Mouse (Mus musculus): ENCODE data around the gene Gm20795.
"Not testable (repeated sequence)": the region's sequence is repeated elsewhere in the genome, so short reads cannot be mapped to it uniquely, and the experiment has no call there.

Gene Gm20795

GRCm38 (mm10) chrY:40804614-40805013 is at the start of gene Gm20795:
Gm20795 (plus strand) TSS chrY:40804914.
- DNase-seq (ENCODE audit: low spot score) = not testable (repeated sequence)

DNA sequence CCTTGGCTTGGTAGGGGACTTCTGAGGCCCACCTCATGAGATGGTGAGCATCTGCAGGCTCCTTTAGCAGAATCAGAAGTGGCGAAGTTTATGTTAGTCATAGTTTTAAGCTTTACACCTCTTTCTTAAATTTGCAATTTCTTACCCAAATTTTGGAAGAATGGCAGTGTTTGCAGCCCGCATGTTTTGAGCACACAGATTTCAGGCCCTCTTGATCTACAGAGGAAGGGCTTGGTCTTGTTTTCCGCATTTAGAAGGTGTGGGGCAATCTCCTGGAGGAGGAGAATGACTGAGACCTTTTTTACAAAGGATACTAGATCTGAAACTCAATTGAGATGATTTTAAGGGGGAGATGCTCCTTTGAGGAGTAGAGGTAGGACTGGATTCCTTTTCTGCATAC is 29.0 kb upstream of the Gm20795 start, which contains the start of gene Gm21797:
Gene Gm21797, minus strand, starts transcription at position 101 of the 400 bp plus-strand sequence.
- not testable (repeated sequence) for DNase-seq (ENCODE audit: low spot score)

Measured in urinary bladder, postnatal 14 days (tissue).